Mouse (Mus musculus): Measurements from ENCODE around the gene Mxi1. TPM values are rescaled to one million over a fixed set of nuclear protein-coding genes. Genes with fewer than 3 reads are reported as not detected.

Gene Mxi1
- total and polyA plus RNA-seq, 2 experiments from 2014 or later, result 48.4 to 48.9 TPM

DNA sequence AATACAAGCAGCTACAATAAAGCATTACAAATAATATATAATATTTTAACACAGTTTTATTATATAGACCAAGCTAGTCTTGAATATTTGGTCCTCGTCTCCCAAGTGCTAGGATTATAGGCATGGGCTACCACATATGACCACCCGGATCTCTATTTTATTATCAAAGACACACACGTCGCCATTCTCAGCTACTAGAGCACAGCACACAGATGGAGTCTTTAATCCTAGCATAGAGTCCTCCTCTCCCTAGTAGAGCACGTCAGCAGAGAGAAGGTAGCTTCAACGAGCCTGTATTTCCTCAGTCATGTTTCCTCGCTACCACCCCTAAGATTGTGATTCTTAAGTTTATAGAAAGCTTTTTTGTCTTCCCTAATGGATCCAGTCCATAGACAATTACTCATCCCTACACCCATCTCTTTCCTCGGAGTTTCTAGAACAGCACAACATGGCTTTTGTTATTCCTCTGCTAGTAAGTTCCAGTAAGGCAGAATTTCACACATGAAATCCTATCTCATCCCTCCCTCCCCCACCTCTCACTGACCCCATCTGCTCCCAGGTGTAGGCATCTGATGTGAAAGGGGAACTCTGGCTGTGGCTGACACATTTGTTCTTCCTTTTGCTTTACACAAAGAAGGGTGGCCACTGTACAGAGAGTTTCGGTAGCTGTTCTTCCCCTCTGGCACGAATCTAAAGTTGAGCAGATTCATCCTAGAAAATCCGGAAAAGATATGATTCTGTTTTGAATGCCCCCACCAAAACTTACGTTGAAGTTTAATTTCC, 87.3 kb downstream of the Mxi1 start:
- Histone ChIP-seq H3K9ac (no peak overlapping the region), H3K4me2 (ENCODE audit: low read depth) (no peak overlapping the region), H3K27me3 (ENCODE audit: insufficient read depth, low read length) (no peaks in the 10 kb centered on the region), H3K9me3 (ENCODE audit: low read length) (no peaks in the 10 kb centered on the region), H3K4me3 (ENCODE audit: low read depth, low read length) (no peak overlapping the region), H3K4me1 (ENCODE audit: insufficient read depth) (no peaks in the 10 kb centered on the region), H3K36me3 (ENCODE audit: insufficient read depth) (no peaks in the 10 kb centered on the region), H3K27ac (ENCODE audit: low read depth, low read length) (no peak overlapping the region)
- 84% methylated on average over 12 of the region's 12 CpGs for WGBS
- no peak for TF ChIP-seq CTCF (IDR thresholded peaks at IDR 0.05; ENCODE audit: low read depth)
- ATAC-seq, result no peak
- DNase-seq, result no peak

DNA sequence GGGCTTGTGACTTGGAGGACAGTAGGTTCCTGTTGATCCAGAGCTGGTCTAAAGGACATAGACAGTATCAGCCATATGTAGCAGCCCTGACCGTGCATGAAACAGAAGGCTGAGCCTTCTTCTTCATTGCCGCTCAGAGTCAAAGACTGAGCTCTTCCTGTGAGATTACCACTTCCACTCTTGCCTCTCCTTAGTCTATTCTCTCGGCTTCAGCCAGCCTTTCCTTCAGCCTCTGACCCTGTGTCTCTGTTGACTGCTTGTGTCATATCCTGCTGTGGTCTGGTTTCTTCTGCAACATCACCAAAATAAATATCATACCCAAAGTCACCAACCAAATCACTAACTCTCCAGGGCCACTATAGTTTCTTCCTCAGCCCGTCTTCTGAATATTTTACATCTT, 88.9 kb downstream of the Mxi1 start:
- Histone ChIP-seq H3K36me3 (ENCODE audit: insufficient read depth) (no peaks in the 10 kb centered on the region), H3K9me3 (ENCODE audit: low read length) (no peaks in the 10 kb centered on the region), H3K27me3 (ENCODE audit: insufficient read depth, low read length) (no peaks in the 10 kb centered on the region), H3K27ac (ENCODE audit: low read depth, low read length) (no peak overlapping the region), H3K4me3 (ENCODE audit: low read depth, low read length) (no peak overlapping the region), H3K4me1 (ENCODE audit: insufficient read depth) (no peaks in the 10 kb centered on the region), H3K4me2 (ENCODE audit: low read depth) (no peak overlapping the region), H3K9ac (no peak overlapping the region)
- 87% methylated on average over 4 of the region's 4 CpGs for WGBS
- DNase-seq (no peak), ATAC-seq (no peak)
- no peak for TF ChIP-seq CTCF (IDR thresholded peaks at IDR 0.05; ENCODE audit: low read depth)

DNA sequence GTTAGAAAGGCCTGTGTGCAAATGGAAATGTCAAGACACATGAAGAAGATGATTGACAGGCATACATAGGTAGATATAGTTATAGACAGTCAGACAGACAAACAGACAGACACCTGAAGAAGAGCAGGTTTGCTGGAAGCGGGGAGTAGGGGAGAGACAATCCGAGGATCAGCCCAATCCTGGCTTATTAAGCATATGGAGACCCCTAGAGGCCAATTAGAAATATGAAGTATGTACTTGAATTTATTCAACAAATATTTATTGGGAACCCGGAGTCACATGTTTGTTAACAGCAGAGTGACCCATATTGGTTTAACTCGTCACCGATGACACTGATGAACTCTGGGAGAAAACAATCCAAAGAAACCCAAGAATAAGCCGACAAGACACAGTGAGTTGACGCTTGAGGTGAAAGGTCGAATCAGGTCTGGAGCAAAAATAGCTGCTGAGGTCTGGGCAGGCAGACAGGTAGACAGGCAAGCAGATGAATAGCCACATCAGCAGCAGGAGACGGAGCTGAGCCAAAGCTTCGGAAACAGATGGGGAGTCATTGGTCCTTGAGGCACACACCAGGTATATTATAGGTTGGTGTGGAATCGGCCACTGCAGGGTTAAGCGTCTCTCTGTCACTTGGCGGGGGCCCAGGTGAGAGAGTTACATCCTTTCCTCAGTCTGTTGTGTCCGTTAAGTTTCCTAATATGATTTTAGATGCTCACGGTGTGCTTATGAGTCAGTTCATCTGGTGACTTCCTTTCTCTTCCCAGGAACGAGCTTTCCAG, 90.2 kb downstream of the Mxi1 start:
- no peaks in the 10 kb centered on the region for H3K9me3 ChIP-seq (ENCODE audit: low read length)
- no peak overlapping the region for H3K4me2 ChIP-seq (ENCODE audit: low read depth)
- no peaks in the 10 kb centered on the region for H3K4me1 ChIP-seq (ENCODE audit: insufficient read depth)
- H3K36me3 ChIP-seq (ENCODE audit: insufficient read depth), result no peaks in the 10 kb centered on the region
- no peak for ATAC-seq
- 85% methylated on average over 16 of the region's 16 CpGs for WGBS
- DNase-seq, result no peak
- no peak overlapping the region for H3K9ac ChIP-seq
- no peak overlapping the region for H3K4me3 ChIP-seq (ENCODE audit: low read depth, low read length)
- no peak overlapping the region for H3K27ac ChIP-seq (ENCODE audit: low read depth, low read length)
- H3K27me3 ChIP-seq (ENCODE audit: insufficient read depth, low read length), result no peaks in the 10 kb centered on the region
- no peak for TF ChIP-seq CTCF (IDR thresholded peaks at IDR 0.05; ENCODE audit: low read depth)

DNA sequence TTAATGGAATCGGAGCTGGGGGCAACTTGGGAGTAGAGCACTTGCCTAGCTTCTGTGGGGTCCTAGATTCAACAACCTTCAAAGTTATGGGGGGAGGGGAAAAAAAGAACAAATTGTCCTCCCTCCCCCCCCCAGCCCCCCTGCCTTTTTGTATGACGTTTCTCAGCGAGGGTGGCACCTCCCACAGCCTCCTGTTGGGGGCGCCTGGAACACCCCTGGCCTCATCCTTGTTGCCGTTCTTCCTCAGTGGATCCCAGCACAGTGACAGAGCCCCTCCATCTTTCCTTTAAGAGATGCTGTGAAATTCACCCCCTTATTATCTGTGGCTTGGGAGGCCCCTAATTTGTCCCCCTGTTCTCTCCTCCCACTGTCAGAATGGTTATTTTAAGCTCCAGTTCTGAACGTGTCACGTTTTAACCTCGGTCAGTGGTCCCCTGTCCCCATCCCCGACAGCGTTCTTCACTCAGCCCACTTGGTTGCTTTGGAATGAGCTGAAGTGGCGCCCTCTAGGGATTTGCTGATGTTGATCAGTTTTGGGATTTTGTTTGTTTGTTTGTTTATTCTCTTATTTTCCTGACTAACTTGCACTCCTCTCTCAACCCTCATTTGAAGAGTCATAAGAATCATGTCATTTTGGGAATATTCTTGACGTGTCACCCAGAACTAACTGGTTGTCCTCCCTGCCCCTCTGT, 92.6 kb downstream of the Mxi1 start:
- Histone ChIP-seq H3K4me2 (ENCODE audit: low read depth) (no peak overlapping the region), H3K36me3 (ENCODE audit: insufficient read depth) (no peaks in the 10 kb centered on the region), H3K9ac (no peak overlapping the region), H3K9me3 (ENCODE audit: low read length) (no peaks in the 10 kb centered on the region), H3K27me3 (ENCODE audit: insufficient read depth, low read length) (no peaks in the 10 kb centered on the region), H3K27ac (ENCODE audit: low read depth, low read length) (no peak overlapping the region), H3K4me1 (ENCODE audit: insufficient read depth) (no peaks in the 10 kb centered on the region), H3K4me3 (ENCODE audit: low read depth, low read length) (no peak overlapping the region)
- no peak for ATAC-seq
- WGBS, result 51% methylated on average over 12 of the region's 12 CpGs
- no peak for DNase-seq
- TF ChIP-seq CTCF (IDR thresholded peaks at IDR 0.05; ENCODE audit: low read depth), result no peak; the same call in 1 of the 2 replicates

DNA sequence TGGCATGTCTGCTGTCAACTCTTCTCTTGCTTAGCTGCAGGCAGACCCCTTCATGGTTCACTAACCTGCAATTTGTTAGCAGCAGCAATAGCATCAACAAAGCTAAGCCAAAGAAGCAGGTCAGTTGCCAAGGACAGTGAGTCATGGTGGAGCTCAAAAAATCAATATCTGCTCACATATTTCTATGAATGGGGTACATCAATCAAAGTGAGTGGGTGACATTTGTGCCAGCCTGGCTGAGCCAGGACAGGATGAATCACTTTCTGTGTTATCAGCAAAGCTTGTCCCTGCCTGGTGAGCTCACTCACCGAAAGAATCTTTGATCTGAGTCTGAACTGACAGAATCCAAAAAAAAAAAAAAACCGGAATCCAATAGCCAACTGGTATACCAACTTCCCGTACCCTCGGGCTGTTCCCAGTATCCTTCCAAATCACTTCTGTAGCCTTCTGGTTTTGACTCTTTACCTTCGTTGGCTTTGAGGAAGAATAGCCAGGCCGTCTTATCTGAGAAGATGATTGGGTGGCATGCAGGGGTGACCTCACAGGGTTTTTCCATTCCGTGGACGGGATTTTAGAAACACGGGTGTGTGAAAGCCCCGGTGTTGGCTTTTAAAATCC, 94.0 kb downstream of the Mxi1 start:
- no peak for TF ChIP-seq CTCF (IDR thresholded peaks at IDR 0.05; ENCODE audit: low read depth)
- ATAC-seq, result peak; percentile 1; the same call in 1 of the 2 replicates

DNA sequence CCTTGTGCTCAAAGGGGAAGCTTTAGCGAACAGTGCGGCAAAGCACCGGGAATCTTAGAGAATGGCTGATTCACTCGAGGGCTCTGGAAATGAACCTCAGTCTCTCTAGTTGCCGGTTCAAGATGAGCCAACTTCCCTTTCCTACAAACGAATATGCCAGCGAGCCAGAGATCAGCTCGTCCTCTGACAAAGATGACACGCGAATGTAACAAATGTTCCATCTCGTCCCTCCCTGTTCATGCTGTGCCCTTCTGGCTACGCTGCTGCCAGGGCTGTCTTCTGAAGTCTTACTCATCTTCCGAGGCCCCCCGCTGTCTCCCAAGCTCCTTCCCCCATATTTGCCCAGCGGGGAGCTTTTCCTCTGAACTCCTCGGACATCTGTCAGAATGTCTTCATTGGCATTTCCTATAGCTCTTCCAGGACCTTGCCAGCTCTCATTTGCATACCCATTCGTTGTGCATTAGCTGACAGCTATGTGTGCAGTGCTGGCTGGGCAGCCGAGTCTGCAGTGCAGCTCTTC, 94.6 kb downstream of the Mxi1 start:
- DNase-seq (no peak), ATAC-seq (peak; percentile 59; the same call in 1 of the 2 replicates)
- Histone ChIP-seq H3K36me3 (ENCODE audit: insufficient read depth) (no peaks in the 10 kb centered on the region), H3K27me3 (ENCODE audit: insufficient read depth, low read length) (no peaks in the 10 kb centered on the region), H3K4me3 (ENCODE audit: low read depth, low read length) (no peak overlapping the region), H3K27ac (ENCODE audit: low read depth, low read length) (no peak overlapping the region), H3K4me2 (ENCODE audit: low read depth) (no peak overlapping the region), H3K9ac (no peak overlapping the region), H3K9me3 (ENCODE audit: low read length) (no peaks in the 10 kb centered on the region), H3K4me1 (ENCODE audit: insufficient read depth) (no peaks in the 10 kb centered on the region)
- 73% methylated on average over 18 of the region's 18 CpGs for WGBS
- no peak for TF ChIP-seq CTCF (IDR thresholded peaks at IDR 0.05; ENCODE audit: low read depth)

More for the DNA sequence above, 94.0 kb downstream of the Mxi1 start:
- Histone ChIP-seq H3K36me3 (ENCODE audit: insufficient read depth) (no peaks in the 10 kb centered on the region), H3K27me3 (ENCODE audit: insufficient read depth, low read length) (no peaks in the 10 kb centered on the region), H3K4me3 (ENCODE audit: low read depth, low read length) (no peak overlapping the region), H3K27ac (ENCODE audit: low read depth, low read length) (no peak overlapping the region), H3K9me3 (ENCODE audit: low read length) (no peaks in the 10 kb centered on the region), H3K4me1 (ENCODE audit: insufficient read depth) (no peaks in the 10 kb centered on the region), H3K4me2 (ENCODE audit: low read depth) (no peak overlapping the region), H3K9ac (no peak overlapping the region)
- DNase-seq, result no peak
- 91% methylated on average over 10 of the region's 10 CpGs for WGBS

Measured in forebrain, postnatal 0 days (tissue).